Mouse (Mus musculus): ENCODE measurements around the gene Pds5b.
"Not testable (repeated sequence)": the region's sequence is repeated elsewhere in the genome, so short reads cannot be mapped to it uniquely, and the experiment has no call there.

The Pds5b gene

GRCm38 (mm10) chr5:150702714-150703113 is 29.2 kb downstream of the Pds5b start:
- no peak for DNase-seq (ENCODE audit: low spot score in 2 of 2)

- not testable (repeated sequence) for DNase-seq (ENCODE audit: low spot score in 2 of 2)
Observed at GRCm38 (mm10) chr5:150706651-150707050, 33.1 kb downstream of the Pds5b start.

GRCm38 (mm10) chr5:150707181-150707580 is 33.6 kb downstream of the Pds5b start:
- DNase-seq (ENCODE audit: low spot score in 2 of 2), result not testable (repeated sequence)

- DNase-seq (ENCODE audit: low spot score in 2 of 2), result no peak
Observed at GRCm38 (mm10) chr5:150711503-150711902, 38.0 kb downstream of the Pds5b start.

- DNase-seq (ENCODE audit: low spot score in 2 of 2), result no peak
Observed at GRCm38 (mm10) chr5:150713431-150713830, 39.9 kb downstream of the Pds5b start.

GRCm38 (mm10) chr5:150717775-150718174 is 44.2 kb downstream of the Pds5b start:
- no peak for DNase-seq (ENCODE audit: low spot score in 2 of 2)

GRCm38 (mm10) chr5:150724641-150725040 is 51.1 kb downstream of the Pds5b start:
- DNase-seq (ENCODE audit: low spot score in 2 of 2), result no peak

- not testable (repeated sequence) for DNase-seq (ENCODE audit: low spot score in 2 of 2)
Observed at GRCm38 (mm10) chr5:150737028-150737427, 63.5 kb downstream of the Pds5b start.

GRCm38 (mm10) chr5:150739311-150739710 is 65.8 kb downstream of the Pds5b start:
- no peak for DNase-seq (ENCODE audit: low spot score in 2 of 2)

- DNase-seq (ENCODE audit: low spot score in 2 of 2), result no peak
Observed at GRCm38 (mm10) chr5:150740597-150740996, 67.1 kb downstream of the Pds5b start.

- DNase-seq (ENCODE audit: low spot score in 2 of 2), result no peak
Observed at GRCm38 (mm10) chr5:150756623-150757022, 83.1 kb downstream of the Pds5b start.

GRCm38 (mm10) chr5:150772403-150772802 is 98.9 kb downstream of the Pds5b start:
- no peak for DNase-seq (ENCODE audit: low spot score in 2 of 2)

GRCm38 (mm10) chr5:150773083-150773482 is 99.5 kb downstream of the Pds5b start:
- no peak for DNase-seq (ENCODE audit: low spot score in 2 of 2)

- DNase-seq (ENCODE audit: low spot score in 2 of 2), result no peak
Observed at GRCm38 (mm10) chr5:150788261-150788660, 114.7 kb downstream of the Pds5b start.

- DNase-seq (ENCODE audit: low spot score in 2 of 2), result no peak
Observed at GRCm38 (mm10) chr5:150789039-150789438, 115.5 kb downstream of the Pds5b start.

- no peak for DNase-seq (ENCODE audit: low spot score in 2 of 2)
Observed at GRCm38 (mm10) chr5:150794181-150794580, 120.6 kb downstream of the Pds5b start.

GRCm38 (mm10) chr5:150800056-150800455 is 126.5 kb downstream of the Pds5b start:
- DNase-seq (ENCODE audit: low spot score in 2 of 2), result no peak

- DNase-seq (ENCODE audit: low spot score in 2 of 2), result no peak
Observed at GRCm38 (mm10) chr5:150814111-150814990, 140.8 kb downstream of the Pds5b start.

GRCm38 (mm10) chr5:150815400-150815799 is 141.9 kb downstream of the Pds5b start:
- no peak for DNase-seq (ENCODE audit: low spot score in 2 of 2)

GRCm38 (mm10) chr5:150816775-150817174 is 143.2 kb downstream of the Pds5b start:
- DNase-seq (ENCODE audit: low spot score in 2 of 2), result no peak

GRCm38 (mm10) chr5:150818041-150818440 is 144.5 kb downstream of the Pds5b start:
- no peak for DNase-seq (ENCODE audit: low spot score in 2 of 2)

- no peak for DNase-seq (ENCODE audit: low spot score in 2 of 2)
Observed at GRCm38 (mm10) chr5:150818886-150819285, 145.3 kb downstream of the Pds5b start.

GRCm38 (mm10) chr5:150819520-150819919 is 146.0 kb downstream of the Pds5b start:
- DNase-seq (ENCODE audit: low spot score in 2 of 2), result no peak

Measured in right cerebral cortex, postnatal 36 days (tissue).